ENCODE assay signal across 14 mouse cellular contexts in genomic region chr16:13493981-13494380, GRCm38 (mm10).
A peak's percentile ranks its signal among the peaks of the same experiment; 100 is the strongest.
DNase-seq lines count a peak whose midpoint lies in the region; ATAC-seq lines count a peak whose summit lies in the region.
"Had no signal": no experiment of that assay in that cellular context is flagged by ENCODE, and none has a peak within 500 bp of the region (broad histone marks: within the 10 kb centered on the region; RNA-seq: fewer than 3 reads in every experiment).

No protein-coding gene starts in this region.

- H3K36me3 ChIP-seq in heart, embryonic 11.5 days (ENCODE audit: control insufficient read depth, insufficient read depth, low read length) = no peaks in the 10 kb centered on the region
- no peaks in the 10 kb centered on the region for H3K36me3 ChIP-seq in liver, embryonic 11.5 days (ENCODE audit: control insufficient read depth, insufficient read depth, low read length)
- H3K36me3 ChIP-seq: embryonic facial prominence, embryonic 10.5 days; lung, embryonic 15.5 days; neural tube, embryonic 13.5 days; stomach, embryonic 15.5 days had no signal

- H3K4me1 ChIP-seq in heart, embryonic 11.5 days (ENCODE audit: control insufficient read depth, insufficient read depth, low read length) = no peaks in the 10 kb centered on the region; the same call in 1 of the 2 replicates
- no peaks in the 10 kb centered on the region for H3K4me1 ChIP-seq in liver, embryonic 11.5 days (replicated peaks; ENCODE audit: control insufficient read depth, insufficient read depth, low read length)
- H3K4me1 ChIP-seq: lung, embryonic 15.5 days; neural tube, embryonic 13.5 days; stomach, embryonic 15.5 days had no signal

- H3K4me2 ChIP-seq in heart, embryonic 11.5 days = no peak overlapping the region
- H3K4me2 ChIP-seq in liver, embryonic 11.5 days = no peak overlapping the region
- H3K4me2 ChIP-seq: lung, embryonic 15.5 days; neural tube, embryonic 13.5 days; stomach, embryonic 15.5 days had no signal

- WGBS in heart, embryonic 11.5 days (ENCODE audit: insufficient replicate concordance) = 71% methylated on average over 3 of the region's 3 CpGs
- WGBS in liver, embryonic 11.5 days = 77% methylated on average over 3 of the region's 3 CpGs

- no peaks in the 10 kb centered on the region for H3K27me3 ChIP-seq in heart, embryonic 11.5 days (ENCODE audit: control insufficient read depth, insufficient read depth, low read length)
- no peaks in the 10 kb centered on the region for H3K27me3 ChIP-seq in liver, embryonic 11.5 days (replicated peaks; ENCODE audit: control insufficient read depth, insufficient read depth, low read length)
- H3K27me3 ChIP-seq: lung, embryonic 15.5 days; neural tube, embryonic 13.5 days; stomach, embryonic 15.5 days had no signal

- H3K27ac ChIP-seq in heart, embryonic 11.5 days (ENCODE audit: low read depth, low read length) = no peak overlapping the region
- H3K27ac ChIP-seq in liver, embryonic 11.5 days (ENCODE audit: low read depth, low read length) = no peak overlapping the region
- H3K27ac ChIP-seq: embryonic facial prominence, embryonic 10.5 days; layer of hippocampus, adult 2 months; lung, embryonic 15.5 days; neural tube, embryonic 13.5 days; stomach, embryonic 15.5 days had no signal

- intact Hi-C loops in heart, postnatal 10 days (cut with DNase I) = no loop called here

- H3K4me3 ChIP-seq in heart, embryonic 11.5 days (ENCODE audit: low read depth, low read length) = no peak overlapping the region
- no peak overlapping the region for H3K4me3 ChIP-seq in liver, embryonic 11.5 days (ENCODE audit: low read depth, low read length)
- H3K4me3 ChIP-seq: embryonic facial prominence, embryonic 10.5 days; layer of hippocampus, adult 2 months; lung, embryonic 15.5 days; neural tube, embryonic 13.5 days; stomach, embryonic 15.5 days had no signal

- ATAC-seq in heart, embryonic 11.5 days (replicated peaks; ENCODE audit: insufficient number of reproducible peaks, low FRiP score, low TSS enrichment) = no peak
- ATAC-seq in liver, embryonic 11.5 days (replicated peaks; ENCODE audit: low FRiP score) = no peak
- ATAC-seq: activated CD4-positive, CD25-positive, alpha-beta regulatory T cell, adult 4 months had no signal

- no peaks in the 10 kb centered on the region for H3K9me3 ChIP-seq in heart, embryonic 11.5 days (replicated peaks; ENCODE audit: control insufficient read depth, low read length)
- H3K9me3 ChIP-seq in liver, embryonic 11.5 days (ENCODE audit: control insufficient read depth, low read length) = no peaks in the 10 kb centered on the region
- H3K9me3 ChIP-seq: embryonic facial prominence, embryonic 10.5 days; lung, embryonic 15.5 days; neural tube, embryonic 13.5 days; stomach, embryonic 15.5 days had no signal

- DNase-seq in heart, adult 11 months = peak; percentile 97
- peak; percentile 17 for DNase-seq in 3T3-L1 (ENCODE audit: low read depth, low spot score)
- DNase-seq in fibroblast of lung, adult 2 months (ENCODE audit: low read depth) = peak; percentile 80
- DNase-seq in heart, postnatal 10 days = peak; percentile 69 to 72
- DNase-seq in right cerebral cortex, postnatal 10 days (ENCODE audit: low spot score in 2 of 2) = no peak
- no peak for DNase-seq in layer of hippocampus, postnatal 25 days (ENCODE audit: extremely low spot score in 1 of 2, low spot score in 1 of 2)
- DNase-seq in liver, embryonic 11.5 days (ENCODE audit: low spot score) = no peak

- H3K9ac ChIP-seq in heart, embryonic 11.5 days (ENCODE audit: low read depth, low read length) = no peak overlapping the region
- no peak overlapping the region for H3K9ac ChIP-seq in liver, embryonic 11.5 days (ENCODE audit: low read depth, low read length)
- H3K9ac ChIP-seq: lung, embryonic 15.5 days; neural tube, embryonic 13.5 days; stomach, embryonic 15.5 days had no signal

Comparison
In these comparisons a context has a peak if more than half of its experiments do, and no peak if none do; other contexts are left out.
1. DNase-seq: peak in heart, adult 11 months (single experiment), 3T3-L1 (single experiment), fibroblast of lung, adult 2 months (single experiment) and heart, postnatal 10 days (2 of 2); none in right cerebral cortex, postnatal 10 days (0 of 2), layer of hippocampus, postnatal 25 days (0 of 2) and liver, embryonic 11.5 days (single experiment).